Mouse (Mus musculus) CH12.LX (cell line): ENCODE measurements around the gene Ccdc151. TPM values are rescaled to one million over a fixed set of nuclear protein-coding genes. Genes with fewer than 3 reads are reported as not detected.

Source experiments
- DNase-seq: peaks from one replicate; pipeline ENCODE4 v3.0.0-alpha.2; 2013; ENCODE audit errors: extremely low read depth
- H3K27ac ChIP-seq: 2 replicates; pipeline ENCODE4 v1.5.1; 2012; ENCODE audit warnings: low read depth, mild to moderate bottlenecking, control low read depth, moderate library complexity; ENCODE audit not compliant: insufficient read depth
- H3K27me3 ChIP-seq: replicated peaks from 2 replicates; pipeline ENCODE3; 2012; ENCODE audit warnings: inconsistent platforms
- H3K36me3 ChIP-seq, 2 experiments: replicated peaks in 1 of 2; 2 replicates each; pipeline versions ENCODE3 to v1.6.1; 2012; ENCODE audit warnings: inconsistent platforms in 1 of 2, low read length in 1 of 2, mild to moderate bottlenecking in 1 of 2, mixed read lengths in 1 of 2, moderate library complexity in 1 of 2; ENCODE audit not compliant: control insufficient read depth in 1 of 2, insufficient read depth in 1 of 2
- H3K4me1 ChIP-seq, 2 experiments: 2 replicates each; pipeline ENCODE4 v1.6.1; 2012; ENCODE audit warnings: inconsistent platforms in 1 of 2, moderate library complexity in 1 of 2; ENCODE audit not compliant: insufficient read depth in 2 of 2, control insufficient read depth in 1 of 2
- H3K4me2 ChIP-seq: 2 replicates; pipeline ENCODE4 v1.6.1; 2012; ENCODE audit warnings: low read depth, mild to moderate bottlenecking, control low read depth; ENCODE audit not compliant: poor library complexity, insufficient read depth, severe bottlenecking
- H3K4me3 ChIP-seq, 3 experiments: fragments of 150-350 bp in 1 of 3; sonication (generic) in 1 of 3; replicated peaks in 1 of 3; 2 replicates each; pipeline versions ENCODE3 to v1.5.1; 2011 to 2012; ENCODE audit warnings: low read depth in 2 of 3, low read length in 2 of 3, mild to moderate bottlenecking in 2 of 3, moderate library complexity in 2 of 3, control low read depth in 1 of 3, improper control_type of control experiment in 1 of 3, inconsistent platforms in 1 of 3, mixed read lengths in 1 of 3; ENCODE audit not compliant: poor library complexity in 1 of 3
- H3K79me2 ChIP-seq: replicated peaks from 2 replicates; pipeline ENCODE4 v1.6.1; 2012; ENCODE audit warnings: mild to moderate bottlenecking, moderate library complexity; ENCODE audit not compliant: control insufficient read depth, poor library complexity, insufficient read depth, severe bottlenecking; ENCODE audit errors: extremely low read depth
- H3K9ac ChIP-seq: 2 replicates; pipeline ENCODE4 v1.6.1; 2012; ENCODE audit warnings: low read depth, mild to moderate bottlenecking, control low read depth, moderate library complexity; ENCODE audit not compliant: insufficient read depth
- H3K9me3 ChIP-seq: replicated peaks from 2 replicates; pipeline ENCODE3; 2012; ENCODE audit warnings: low read length, inconsistent platforms, mixed read lengths
- CTCF ChIP-seq, 2 experiments: IDR thresholded peaks in 1 of 2; conservative IDR thresholded peaks in 1 of 2; 2 replicates each; pipeline ENCODE4 v1.5.1; 2011 to 2012; ENCODE audit warnings: low read depth in 2 of 2, low read length in 2 of 2, improper control_type of control experiment in 1 of 2, inconsistent platforms in 1 of 2, mild to moderate bottlenecking in 1 of 2, moderate library complexity in 1 of 2
- ELF1 ChIP-seq: IDR thresholded peaks from 2 replicates; pipeline ENCODE4 v1.6.1; 2014; ENCODE audit warnings: low read depth, mild to moderate bottlenecking, inconsistent platforms, low read length, improper control_type of control experiment
- IRF4 ChIP-seq: IDR thresholded peaks from 2 replicates; pipeline ENCODE4 v1.6.1; 2014; ENCODE audit warnings: low read depth, mild to moderate bottlenecking, inconsistent platforms, low read length, improper control_type of control experiment
- MAFK ChIP-seq: IDR thresholded peaks from 2 replicates; pipeline ENCODE4 v1.6.1; 2011; ENCODE audit warnings: low read length, improper control_type of control experiment; ENCODE audit not compliant: insufficient replicate concordance
- MAX ChIP-seq: IDR thresholded peaks from 2 replicates; pipeline ENCODE4 v1.6.1; 2011; ENCODE audit warnings: low read length, improper control_type of control experiment
- NRF1 ChIP-seq: IDR thresholded peaks from 2 replicates; pipeline ENCODE4 v1.6.1; 2014; ENCODE audit warnings: low read depth, mild to moderate bottlenecking, inconsistent platforms, low read length, improper control_type of control experiment, moderate library complexity
- POLR2A ChIP-seq: IDR thresholded peaks from 2 replicates; pipeline ENCODE4 v1.6.1; 2011; ENCODE audit warnings: low read depth, mild to moderate bottlenecking, improper control_type of control experiment, low read length
- TBP ChIP-seq: conservative IDR thresholded peaks from 2 replicates; pipeline ENCODE4 v1.6.1; 2011; ENCODE audit warnings: low read depth, low read length, improper control_type of control experiment
- USF1 ChIP-seq: IDR thresholded peaks from 2 replicates; pipeline ENCODE4 v1.6.1; 2014; ENCODE audit warnings: low read depth, mild to moderate bottlenecking, inconsistent platforms, low read length, improper control_type of control experiment
- ZC3H11A ChIP-seq: IDR thresholded peaks from 2 replicates; pipeline ENCODE4 v1.6.1; 2012; ENCODE audit warnings: low read depth, mild to moderate bottlenecking, inconsistent platforms, low read length, improper control_type of control experiment
- dilution Hi-C: fragments of 300-500 bp; cut with MboI; formaldehyde crosslinking; loops from 2 replicates; pipeline ENCODE4 v1.14.3; 2020; ENCODE audit warnings: low sequenced_read_pairs; ENCODE audit not compliant: extremely low pct_unique_long_range_greater_than_20kb, extremely low pct_ligation_motif_present
- in situ Hi-C: fragments of 300-500 bp; cut with MboI; formaldehyde crosslinking; loops from 3 replicates; pipeline ENCODE4 v1.14.3; 2019; ENCODE audit warnings: low sequenced_read_pairs, low pct_ligation_motif_present, low pct_unique_long_range_greater_than_20kb, mixed read lengths
- polyA plus RNA-seq: library from polyadenylated mRNA; unstranded; fragments of >175 nt; gene quantifications from 2 replicates; pipeline ENCODE4 v1.2.1, GENCODE M21; 2012; ENCODE audit warnings: low read depth; ENCODE audit not compliant: insufficient read length
- total RNA-seq, 2 experiments: library from RNA; depleted of rRNA; stranded (reverse); fragments of 300-350 nt in 1 of 2; fragments of >200 nt in 1 of 2; gene quantifications; 2 replicates each; pipeline ENCODE4 v1.2.3; 2012 to 2014

Gene Ccdc151
- total and polyA plus RNA-seq, 3 experiments, result 0.13 to 0.25 (median 0.16) TPM

- peak overlapping the region in 2 of 3 experiments; percentile 15 to 51 for H3K4me3 ChIP-seq
- H3K79me2 ChIP-seq, result no peaks in the 10 kb centered on the region
- in situ Hi-C loops, result loop anchor here (5.0 kb wide), 1 partner anchor 40 kb away; the partner anchor contains the start of genes Ccdc151 and Prkcsh
- H3K36me3 ChIP-seq, result peaks cover 2 to 3% of the 10 kb centered on the region in 2 experiments
- TF ChIP-seq NRF1 (peak; percentile 64), TBP (no peak), USF1 (no peak), CTCF (conservative IDR thresholded peaks at IDR 0.05 in 1 of 2, IDR thresholded peaks at IDR 0.05 in 1 of 2; ENCODE audit: low read depth in 2 of 2, low read length in 2 of 2) (peak in 1 of 2 experiments; percentile 9; a peak in 1 of 4 replicates), MAX (no peak)
- DNase-seq, result no peak
- H3K4me1 ChIP-seq, result peaks cover 7 to 11% of the 10 kb centered on the region in 2 experiments; a peak in 3 of 4 replicates
- H3K4me2 ChIP-seq, result peak overlapping the region; percentile 85
- dilution Hi-C loops, result no loop called here
- no peak overlapping the region for H3K27ac ChIP-seq
- H3K9ac ChIP-seq, result peak overlapping the region; percentile 22; the same call in 1 of the 2 replicates
- H3K9me3 ChIP-seq, result no peaks in the 10 kb centered on the region
- peaks cover 51% of the 10 kb centered on the region for H3K27me3 ChIP-seq
These were observed 39.9 kb downstream of the Ccdc151 start for GRCm38 (mm10) chr9:21962416-21963059.

GRCm38 (mm10) chr9:21962010-21962409 is 40.4 kb downstream of the Ccdc151 start:
- Histone ChIP-seq H3K27me3 (peaks cover 47% of the 10 kb centered on the region), H3K79me2 (no peaks in the 10 kb centered on the region), H3K4me3 (peak overlapping the region in 2 of 3 experiments; percentile 15 to 51), H3K9ac (peak overlapping the region; percentile 22; the same call in 1 of the 2 replicates), H3K4me2 (peak overlapping the region; percentile 85), H3K36me3 (peaks cover 3% of the 10 kb centered on the region in 2 experiments), H3K4me1 (peaks cover 7 to 11% of the 10 kb centered on the region in 2 experiments; a peak in 3 of 4 replicates), H3K9me3 (no peaks in the 10 kb centered on the region), H3K27ac (no peak overlapping the region)
- DNase-seq, result no peak
- TF ChIP-seq ELF1 (no peak), POLR2A (no peak)
- dilution Hi-C loops (no loop called here), in situ Hi-C loops (loop anchor here (5.0 kb wide), 1 partner anchor 40 kb away; the partner anchor contains the start of genes Ccdc151 and Prkcsh)

- Histone ChIP-seq H3K9ac (no peak overlapping the region), H3K36me3 (peaks cover 3% of the 10 kb centered on the region in 2 experiments), H3K4me1 (peaks cover 10 to 11% of the 10 kb centered on the region in 2 experiments)
- DNase-seq, result no peak
- no peak for TF ChIP-seq IRF4
- no peak for TF ChIP-seq MAX
- no peak for TF ChIP-seq ZC3H11A
- TF ChIP-seq MAFK, result no peak
- TF ChIP-seq, all 38 proteins: peak for 0
- Histone ChIP-seq H3K79me2 (0 out of 2 replicates have a peak, but pooled peaks cover 2% of the 10 kb centered on the region), H3K4me3 (peak overlapping the region in 1 of 3 experiments; percentile 51), H3K9me3 (no peaks in the 10 kb centered on the region), H3K4me2 (peak overlapping the region; percentile 85), H3K27ac (no peak overlapping the region), H3K27me3 (peaks cover 46% of the 10 kb centered on the region)
- in situ Hi-C loops, result loop anchor here (5.0 kb wide), 1 partner anchor 41 kb away; the partner anchor contains the start of genes Ccdc151 and Prkcsh
- dilution Hi-C loops, result no loop called here
These were observed 41.0 kb downstream of the Ccdc151 start for GRCm38 (mm10) chr9:21961366-21961980.
